Mouse (Mus musculus) gastrocnemius, postnatal 36 days (tissue): ENCODE measurements at regions not wholly inside any gene's neighbourhood (a gene's known extent, or its start where the extent isn't known, plus 50 kb on each side); places are given as distances from the start of the nearest gene placed in this dataset.

ENCODE experiments used
- DNase-seq, 2 experiments: peaks; one replicate each; pipeline ENCODE4 v3.0.0; 2022
- intact Hi-C: fragments of 180-260 bp; cut with DNase I; formaldehyde crosslinking; loops from one replicate; pipeline ENCODE4 v1.15.1; 2025

DNA sequence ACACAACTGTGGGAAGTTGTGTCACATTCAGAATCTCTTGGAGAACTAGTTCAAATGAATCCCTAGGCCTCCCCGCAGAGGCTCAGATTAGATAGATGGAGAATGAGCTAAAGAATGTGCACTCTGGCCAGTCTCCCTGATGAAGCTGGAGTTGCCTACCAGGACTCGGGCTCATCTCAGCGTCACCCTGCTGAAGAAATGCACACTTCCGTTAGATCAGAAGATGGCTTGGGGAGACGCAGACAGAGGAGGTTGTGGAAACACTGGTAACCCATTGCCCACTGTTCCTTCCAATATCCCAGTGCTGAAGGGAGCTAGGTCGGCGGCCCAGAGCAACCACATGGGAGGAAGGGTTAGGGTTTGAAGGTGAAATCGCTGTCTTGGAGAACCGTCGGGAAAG is 77.7 kb upstream of the Armc2 start:
- DNase-seq: no peak
- intact Hi-C loops: no loop called here

GRCm38 (mm10) chr10:42094274-42095000 is 76.2 kb upstream of the Armc2 start:
- DNase-seq: no peak
- intact Hi-C loops: no loop called here

GRCm38 (mm10) chr10:42093176-42093759 is 75.0 kb upstream of the Armc2 start:
- intact Hi-C loops: no loop called here
- DNase-seq: no peak

DNA sequence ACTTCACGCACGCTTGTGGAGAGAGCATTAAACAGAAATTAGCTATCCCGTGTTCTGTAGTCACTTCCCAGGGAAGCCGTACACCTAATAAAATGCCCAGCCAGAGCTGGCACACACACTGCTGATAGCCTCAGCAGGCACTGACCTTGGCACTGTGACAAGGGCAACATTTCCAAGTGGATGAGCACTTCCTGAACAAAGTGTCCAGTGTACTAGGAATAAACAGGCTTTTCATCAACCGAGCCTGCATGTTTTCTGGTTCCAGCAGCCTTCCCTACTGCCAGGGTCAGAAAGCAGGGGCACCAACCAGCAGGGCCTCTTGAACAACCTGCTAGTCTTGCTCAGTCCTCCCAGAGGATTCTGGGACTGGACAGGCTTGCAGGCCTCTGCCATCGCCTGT is 74.3 kb upstream of the Armc2 start:
- intact Hi-C loops: no loop called here
- DNase-seq: peak in 1 of 2 experiments; percentile 74

DNA sequence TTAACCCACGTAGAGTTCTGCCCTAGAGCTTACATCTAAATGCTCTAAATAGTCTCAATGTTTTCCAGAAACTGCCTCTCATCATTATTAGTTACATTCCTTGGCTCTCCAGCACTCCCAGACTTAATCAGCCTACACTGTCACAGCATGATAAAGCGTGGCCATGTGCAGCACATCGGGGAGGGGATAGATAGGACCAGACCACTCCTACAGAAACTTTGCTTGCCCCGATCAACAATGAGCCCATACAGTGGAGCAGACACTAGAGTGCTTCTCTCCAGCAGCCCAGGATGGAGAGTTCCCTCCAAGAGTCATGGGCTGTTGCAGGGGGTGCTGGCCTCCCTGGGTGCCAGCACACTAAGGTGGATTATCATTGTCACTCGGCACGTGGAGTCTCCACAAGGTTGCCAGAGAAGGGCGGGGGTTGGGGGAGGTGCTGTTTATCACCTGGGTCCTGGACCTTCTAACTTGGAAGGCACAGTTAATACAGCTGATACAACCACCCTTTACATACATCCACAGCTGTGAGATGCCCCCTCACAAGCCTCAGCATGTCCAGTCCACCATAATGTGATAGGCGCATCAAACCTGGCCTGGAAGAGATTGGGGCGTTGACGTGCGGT is 73.4 kb upstream of the Armc2 start:
- intact Hi-C loops: no loop called here
- no peak for DNase-seq

GRCm38 (mm10) chr10:42090806-42091205 is 72.6 kb upstream of the Armc2 start:
- intact Hi-C loops: no loop called here

DNA sequence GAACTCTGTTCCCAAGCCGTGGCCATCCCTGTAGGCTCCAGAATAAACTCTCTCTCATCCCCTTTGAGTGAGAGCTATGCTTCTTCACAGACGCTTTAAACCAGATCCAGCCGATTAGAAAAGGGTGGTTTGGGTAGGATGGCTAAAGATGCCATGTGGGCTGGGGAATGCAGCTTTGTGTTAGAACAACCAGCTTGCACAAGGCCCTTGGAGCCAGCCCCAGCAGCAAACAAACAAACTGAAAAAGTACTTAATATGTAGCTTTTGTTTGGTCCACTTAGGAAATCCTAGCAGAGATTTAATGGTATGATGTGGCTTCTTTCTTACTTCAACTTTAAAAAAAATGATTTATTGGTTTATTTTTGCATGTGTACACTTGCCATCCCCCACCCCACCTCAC is 71.9 kb upstream of the Armc2 start:
- DNase-seq: no peak
- intact Hi-C loops: no loop called here

More at GRCm38 (mm10) chr10:42090806-42091205, 72.6 kb upstream of the Armc2 start:
- DNase-seq: no peak

DNA sequence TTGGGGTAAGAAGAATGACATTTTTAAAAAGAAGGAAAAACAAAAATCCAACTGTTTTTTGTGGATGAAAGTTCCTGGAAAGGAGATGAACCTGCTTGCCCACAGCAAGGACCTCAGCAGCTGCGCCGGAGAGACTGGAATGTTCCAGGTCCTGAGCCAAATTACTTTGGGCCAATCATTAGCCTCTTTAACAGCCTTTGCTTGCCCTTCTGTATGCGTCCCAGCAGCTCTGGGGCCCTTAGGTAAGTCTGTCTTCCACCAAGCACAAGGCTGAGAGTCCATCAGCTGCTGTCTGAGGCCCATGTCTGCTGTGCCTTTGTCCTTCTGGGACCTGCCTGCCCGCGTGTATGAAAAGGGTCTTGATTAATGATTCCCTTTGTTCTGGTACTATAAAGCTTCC is 71.4 kb upstream of the Armc2 start:
- peak; percentile 29 to 59 for DNase-seq
- intact Hi-C loops: no loop called here

DNA sequence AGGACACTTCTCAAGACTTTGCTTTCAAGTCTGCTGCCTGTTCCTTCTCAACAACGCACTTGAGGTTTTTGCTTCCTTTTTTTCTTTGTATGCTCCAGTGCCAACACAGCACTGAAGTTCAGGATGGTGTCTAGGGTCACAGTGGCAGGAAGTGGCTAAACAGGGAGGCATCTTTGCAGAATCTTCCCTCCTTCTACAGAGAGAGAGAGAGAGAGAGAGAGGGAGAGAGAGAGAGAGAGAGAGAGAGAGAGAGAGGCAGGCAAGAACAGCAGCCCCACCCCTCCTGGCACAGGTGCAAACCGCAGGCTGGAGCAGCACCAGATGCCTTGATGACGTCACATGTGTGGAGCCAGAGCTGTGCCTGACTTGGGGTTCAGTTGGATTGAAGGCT is 71.0 kb upstream of the Armc2 start:
- DNase-seq: peak; percentile 80 to 87
- intact Hi-C loops: no loop called here

DNA sequence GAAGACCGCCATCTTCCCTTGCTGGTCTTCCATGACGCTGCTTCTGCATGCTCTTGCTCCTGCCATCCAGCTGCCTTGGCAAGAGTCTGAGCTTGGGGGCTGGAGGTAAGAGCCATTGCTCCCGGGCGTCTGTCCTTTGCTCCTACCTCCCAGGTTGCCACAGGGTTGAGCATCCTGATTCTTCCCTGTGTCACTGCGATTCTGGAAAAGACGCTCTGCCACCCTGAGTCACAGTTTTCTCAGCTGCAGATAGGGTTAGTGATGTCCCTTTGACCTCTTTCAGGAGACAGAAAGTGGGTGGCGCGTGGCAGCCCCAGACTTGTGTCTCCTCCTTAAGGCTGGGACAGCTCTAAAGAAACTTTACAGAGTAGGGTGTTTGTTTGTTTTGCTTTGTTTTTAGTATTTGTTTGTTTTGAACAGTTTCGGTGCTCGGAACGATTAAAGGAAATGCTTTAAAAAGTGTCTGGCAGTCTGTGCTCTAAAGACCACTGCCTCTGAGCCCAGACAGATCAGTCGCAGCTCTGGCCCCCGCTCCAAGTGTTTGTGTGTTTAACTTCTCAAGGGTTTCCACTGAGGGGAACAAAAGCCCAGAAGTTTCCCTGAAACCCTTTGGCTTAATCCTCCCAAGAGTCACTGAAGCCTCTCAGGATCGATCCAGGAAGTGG is 70.5 kb upstream of the Armc2 start:
- intact Hi-C loops: no loop called here
- no peak for DNase-seq

GRCm38 (mm10) chr10:42087906-42088305 is 69.7 kb upstream of the Armc2 start:
- DNase-seq: no peak
- intact Hi-C loops: no loop called here

DNA sequence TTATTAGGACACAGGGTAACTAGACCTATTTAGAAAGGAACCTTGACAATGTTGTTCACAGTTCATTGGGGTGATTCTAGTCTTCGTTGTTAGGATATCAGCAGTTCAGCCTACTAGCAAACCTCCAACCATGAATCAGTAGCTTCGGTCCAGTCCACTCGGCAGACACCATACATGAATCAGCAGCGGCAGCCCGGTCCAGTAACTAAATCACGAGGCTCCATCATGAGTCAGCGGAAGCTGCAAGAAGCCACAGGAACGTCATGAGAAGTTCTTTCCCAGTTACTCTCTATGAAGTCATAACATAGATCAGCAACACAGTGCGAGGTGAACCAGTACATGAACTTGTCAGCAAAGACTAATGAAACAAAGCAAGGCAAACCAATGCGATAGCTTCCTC is 68.4 kb upstream of the Armc2 start:
- no peak for DNase-seq
- intact Hi-C loops: no loop called here

- no peak for DNase-seq
- intact Hi-C loops: no loop called here
Observed at GRCm38 (mm10) chr10:42085295-42085694, 67.1 kb upstream of the Armc2 start.

DNA sequence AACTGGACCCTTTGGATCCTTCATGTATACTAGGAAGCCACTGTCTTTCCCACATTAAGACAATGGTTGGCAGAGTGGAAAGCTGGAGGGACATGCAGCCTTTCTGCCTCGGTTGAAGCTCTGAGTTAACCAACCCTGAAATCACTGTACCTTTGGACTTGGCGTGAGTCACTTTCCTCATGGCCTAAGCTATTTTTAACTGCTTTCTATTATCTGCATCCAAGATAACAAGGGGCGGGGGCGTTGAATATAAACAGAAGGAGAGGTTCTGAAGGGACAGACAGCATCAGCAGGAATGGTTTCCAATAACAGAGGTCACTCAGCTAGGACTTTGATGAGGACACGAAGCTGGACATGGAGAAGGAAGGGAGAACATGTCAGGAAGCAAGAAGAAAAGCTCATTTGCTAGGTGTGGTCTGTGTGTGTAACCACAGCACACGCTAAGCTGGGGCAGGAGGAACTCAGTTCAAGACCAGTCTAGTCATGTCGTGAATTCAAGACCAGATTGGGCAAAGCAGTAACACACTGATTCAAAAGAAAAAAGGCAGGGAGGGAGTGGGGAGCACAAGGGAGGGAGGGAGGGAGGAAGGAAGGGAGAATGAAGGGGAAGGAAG is 64.1 kb upstream of the Armc2 start:
- no peak for DNase-seq
- intact Hi-C loops: no loop called here

DNA sequence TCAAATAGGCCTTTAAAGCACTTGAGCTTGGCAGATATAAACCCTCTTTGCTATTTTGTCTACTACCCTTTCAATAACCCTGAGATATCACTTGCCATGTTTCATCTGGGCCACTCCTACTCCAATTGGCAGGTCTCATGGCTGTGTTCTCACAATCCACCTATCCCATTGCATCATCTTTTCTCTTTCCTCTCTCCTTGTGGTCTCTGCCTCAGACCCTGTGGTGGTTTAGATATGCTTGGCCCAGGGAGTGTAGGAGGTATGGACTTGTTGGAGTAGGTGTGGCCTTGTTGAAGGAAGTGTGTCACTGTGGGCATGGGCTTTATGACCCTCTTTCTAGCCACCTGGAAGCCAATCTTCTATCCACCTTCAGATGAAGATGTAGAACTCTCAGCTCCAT is 61.5 kb upstream of the Armc2 start:
- DNase-seq: no peak
- intact Hi-C loops: no loop called here

GRCm38 (mm10) chr10:42076711-42077110 is 58.5 kb upstream of the Armc2 start:
- no peak for DNase-seq
- intact Hi-C loops: no loop called here

DNA sequence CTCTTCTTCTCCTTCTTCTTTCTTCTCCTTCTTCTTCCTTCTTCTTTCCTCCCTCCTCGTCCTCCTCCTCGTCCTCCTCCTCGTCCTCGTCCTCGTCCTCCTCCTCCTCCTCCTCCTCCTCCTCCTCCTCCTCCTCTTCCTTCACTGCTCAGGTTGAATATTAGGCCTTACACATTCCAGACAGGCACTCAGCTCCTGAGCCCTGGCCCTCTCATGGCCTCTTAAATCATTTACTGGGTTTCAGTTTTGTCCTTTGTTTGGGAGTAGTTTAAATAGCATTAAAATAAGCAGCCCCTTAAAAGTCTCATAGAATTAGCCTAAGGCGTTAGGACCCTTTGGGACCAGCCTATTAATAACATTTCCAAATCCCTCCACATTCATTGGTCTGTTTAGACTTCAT is 57.3 kb upstream of the Armc2 start:
- intact Hi-C loops: no loop called here
- DNase-seq: no peak

DNA sequence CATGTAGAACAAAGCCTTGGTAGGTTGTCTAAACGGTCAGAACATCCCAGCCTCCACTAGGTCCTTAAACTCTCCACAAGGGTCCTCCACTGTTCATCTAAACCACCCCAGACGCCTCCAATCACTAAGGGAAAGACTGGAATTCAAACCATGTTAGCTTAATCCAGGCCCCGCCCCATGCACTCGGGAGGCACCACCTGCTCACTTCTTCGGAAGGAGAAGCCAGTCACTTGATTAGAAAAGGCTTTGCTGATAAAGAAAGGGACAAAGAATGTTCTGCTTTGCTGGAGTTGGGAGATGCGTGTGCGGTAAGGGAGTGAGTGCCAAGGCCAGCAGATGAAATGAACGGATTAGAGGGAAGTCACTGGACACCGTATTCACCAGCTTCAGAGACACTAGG is 54.5 kb upstream of the Armc2 start:
- intact Hi-C loops: loop anchor here (5.0 kb wide), 1 partner anchor 220 kb away; no protein-coding TSS in a partner anchor
- no peak for DNase-seq

DNA sequence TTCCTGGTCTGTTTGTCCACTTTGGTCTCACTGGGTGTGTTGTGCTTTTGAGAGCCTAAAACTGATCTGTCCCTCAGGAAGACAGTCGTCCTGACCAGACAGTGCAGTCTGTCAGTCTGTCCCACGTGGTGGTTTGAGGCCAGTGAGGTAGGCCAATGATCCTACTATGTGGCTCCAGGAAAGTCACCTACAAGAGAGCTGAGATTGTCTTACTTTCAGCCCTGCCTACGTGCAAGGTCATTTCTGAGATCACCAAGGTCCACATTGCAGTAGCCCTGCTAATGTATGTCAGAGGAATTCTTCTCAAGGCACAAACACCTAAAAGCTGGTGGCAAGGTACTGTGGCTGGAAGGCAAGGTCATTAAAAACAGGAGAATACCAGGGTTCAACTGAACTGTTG is 53.9 kb upstream of the Armc2 start:
- intact Hi-C loops: loop anchor here (5.0 kb wide), 1 partner anchor 220 kb away; no protein-coding TSS in a partner anchor
- DNase-seq: no peak

GRCm38 (mm10) chr10:42071404-42072024 is 53.3 kb upstream of the Armc2 start:
- intact Hi-C loops: loop anchor here (5.0 kb wide), 1 partner anchor 221 kb away; no protein-coding TSS in a partner anchor
- DNase-seq: no peak
